Mouse (Mus musculus) stomach, postnatal 0 days (tissue): Measurements from ENCODE around the gene Ccdc82.

ENCODE experiments used
- CTCF ChIP-seq: IDR thresholded peaks from 2 replicates; pipeline ENCODE4 v1.5.1; 2016; ENCODE audit warnings: antibody characterized with exemption, low read depth, mild to moderate bottlenecking, moderate library complexity
- EP300 ChIP-seq: optimal IDR thresholded peaks from 2 replicates; pipeline ENCODE3; 2016; ENCODE audit warnings: antibody characterized with exemption

GRCm38 (mm10) chr9:13287482-13287881 lies 40.7 kb downstream of the Ccdc82 start:
- TF ChIP-seq EP300 = no peak
- no peak for TF ChIP-seq CTCF
